Mouse (Mus musculus): Measurements from ENCODE around the gene Gm21876.
"Not testable (repeated sequence)": the region's sequence is repeated elsewhere in the genome, so short reads cannot be mapped to it uniquely, and the experiment has no call there.

Gm21876 gene

DNA sequence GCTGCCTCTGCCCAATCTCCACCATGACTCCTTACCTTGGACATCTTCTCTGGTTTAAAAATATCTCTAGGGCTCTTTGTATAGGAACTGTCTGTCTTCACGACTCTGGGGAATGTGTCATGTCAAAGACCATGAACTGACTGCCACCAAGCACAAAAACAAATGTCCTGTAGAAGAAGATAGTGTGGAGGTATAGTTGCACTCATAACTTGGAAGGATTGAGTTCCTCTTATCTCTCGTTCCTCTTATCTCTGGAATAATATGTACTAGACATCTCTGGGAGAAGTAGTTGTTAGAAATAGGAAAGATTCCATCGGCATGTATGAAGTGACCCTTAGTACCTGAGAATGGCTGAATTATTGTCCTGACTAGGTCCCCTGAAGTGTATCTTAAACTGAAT lies at the start of gene Gm21876:
TSS of gene Gm21876 (minus strand) at position 101 of the 400 bp plus-strand sequence.
- DNase-seq (ENCODE audit: low spot score in 2 of 2): no peak

- DNase-seq (ENCODE audit: low spot score in 2 of 2): no peak
These were observed 45.0 kb upstream of the Gm21876 start for GRCm38 (mm10) chrX:21220422-21220821.

DNA sequence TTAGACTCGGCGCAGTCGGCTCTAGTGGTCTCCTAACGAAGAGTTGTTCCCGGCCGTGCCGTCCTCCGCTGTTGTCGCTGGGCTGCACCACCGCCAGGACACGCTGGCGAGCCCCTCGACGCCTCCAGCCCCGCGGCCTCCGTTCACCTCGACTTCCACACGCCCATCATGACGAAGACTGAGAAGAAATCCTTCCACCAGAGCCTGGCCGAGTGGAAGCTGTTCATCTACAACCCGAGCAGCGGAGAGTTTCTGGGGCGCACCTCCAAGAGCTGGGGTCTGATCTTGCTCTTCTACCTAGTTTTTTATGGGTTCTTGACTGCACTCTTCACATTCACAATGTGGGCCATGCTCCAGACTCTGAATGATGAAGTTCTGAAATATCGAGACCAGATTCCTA lies 28.8 kb downstream of the Gm21876 start:
- not testable (repeated sequence) for DNase-seq (ENCODE audit: low spot score in 2 of 2)

Data from right cerebral cortex, postnatal 36 days (tissue).